Mouse (Mus musculus) MEL (cell line): ENCODE results near the gene Dusp2. TPM values are rescaled to one million over a fixed set of nuclear protein-coding genes. Genes with fewer than 3 reads are reported as not detected.

Experiments
- DNase-seq: peaks from one replicate; pipeline ENCODE4 v3.0.0; 2011; ENCODE audit warnings: low read depth, low spot score
- H3K27ac ChIP-seq: 2 replicates; pipeline ENCODE4 v1.5.1; 2012; ENCODE audit warnings: low read depth, mild to moderate bottlenecking, control low read depth, low read length, moderate library complexity; ENCODE audit not compliant: control insufficient read depth
- H3K27me3 ChIP-seq, 2 experiments: fragments of 150-350 bp in 1 of 2; sonication (generic) in 1 of 2; 2 replicates each; pipeline ENCODE4 v1.6.1; 2012; ENCODE audit warnings: low read length in 2 of 2, mild to moderate bottlenecking in 2 of 2, improper control_type of control experiment in 1 of 2, moderate library complexity in 1 of 2; ENCODE audit not compliant: insufficient read depth in 2 of 2, control insufficient read depth in 1 of 2
- H3K36me3 ChIP-seq, 2 experiments: 2 replicates each; pipeline ENCODE4 v1.6.1; 2012 to 2014; ENCODE audit warnings: low read length in 2 of 2, improper control_type of control experiment in 1 of 2, inconsistent platforms in 1 of 2, mild to moderate bottlenecking in 1 of 2; ENCODE audit not compliant: insufficient read depth in 2 of 2, control insufficient read depth in 1 of 2
- H3K4me1 ChIP-seq, 2 experiments: fragments of 150-350 bp in 1 of 2; sonication (generic) in 1 of 2; 2 replicates each; pipeline ENCODE4 v1.6.1; 2012; ENCODE audit warnings: low read length in 2 of 2, improper control_type of control experiment in 1 of 2, mild to moderate bottlenecking in 1 of 2; ENCODE audit not compliant: insufficient read depth in 2 of 2, control insufficient read depth in 1 of 2
- H3K4me3 ChIP-seq, 2 experiments: fragments of 150-350 bp in 1 of 2; sonication (generic) in 1 of 2; 2 replicates each; pipeline ENCODE4 v1.5.1; 2012; ENCODE audit warnings: low read depth in 2 of 2, low read length in 2 of 2, mild to moderate bottlenecking in 2 of 2, moderate library complexity in 2 of 2, control low read depth in 1 of 2, improper control_type of control experiment in 1 of 2; ENCODE audit not compliant: control insufficient read depth in 1 of 2, insufficient read depth in 1 of 2
- H3K79me2 ChIP-seq: 2 replicates; pipeline ENCODE4 v1.6.1; 2012; ENCODE audit warnings: mild to moderate bottlenecking, low read length, moderate library complexity; ENCODE audit not compliant: control insufficient read depth, poor library complexity, insufficient read depth
- H3K9ac ChIP-seq: 2 replicates; pipeline ENCODE4 v1.6.1; 2012; ENCODE audit warnings: low read depth, mild to moderate bottlenecking, control low read depth, low read length, moderate library complexity; ENCODE audit not compliant: control insufficient read depth, poor library complexity, severe bottlenecking
- H3K9me3 ChIP-seq: fragments of 150-350 bp; sonication (generic); replicated peaks from 2 replicates; pipeline ENCODE4 v1.6.1; 2012; ENCODE audit warnings: mild to moderate bottlenecking, low read length, improper control_type of control experiment, moderate library complexity; ENCODE audit not compliant: insufficient read depth
- BHLHE40 ChIP-seq: IDR thresholded peaks from 2 replicates; pipeline ENCODE4 v1.6.1; 2012; ENCODE audit warnings: low read depth, mild to moderate bottlenecking, inconsistent platforms, low read length, improper control_type of control experiment, borderline replicate concordance
- CHD2 ChIP-seq: IDR thresholded peaks from 2 replicates; pipeline ENCODE4 v1.6.1; 2011; ENCODE audit warnings: low read length, improper control_type of control experiment
- CTCF ChIP-seq, 3 experiments: IDR thresholded peaks in 2 of 3; conservative IDR thresholded peaks in 1 of 3; 2 replicates each; pipeline ENCODE4 v1.5.1; 2011 to 2012; ENCODE audit warnings: low read length in 3 of 3, low read depth in 2 of 3, mild to moderate bottlenecking in 2 of 3, improper control_type of control experiment in 1 of 3, inconsistent platforms in 1 of 3, mixed read lengths in 1 of 3, moderate library complexity in 1 of 3; ENCODE audit not compliant: control insufficient read depth in 1 of 3, insufficient read depth in 1 of 3, poor library complexity in 1 of 3, severe bottlenecking in 1 of 3
- E2F4 ChIP-seq: IDR thresholded peaks from 2 replicates; pipeline ENCODE4 v1.6.1; 2011; ENCODE audit warnings: low read depth, low read length, improper control_type of control experiment, borderline replicate concordance
- ELF1 ChIP-seq: IDR thresholded peaks from 2 replicates; pipeline ENCODE4 v1.6.1; 2014; ENCODE audit warnings: low read depth, mild to moderate bottlenecking, inconsistent platforms, low read length, improper control_type of control experiment, moderate library complexity
- EP300 ChIP-seq, 2 experiments: IDR thresholded peaks; 2 replicates each; pipeline ENCODE4 v1.6.1; 2011; ENCODE audit warnings: improper control_type of control experiment in 2 of 2, low read length in 2 of 2, low read depth in 1 of 2, mild to moderate bottlenecking in 1 of 2
- GABPA ChIP-seq: IDR thresholded peaks from 2 replicates; pipeline ENCODE4 v1.6.1; 2012; ENCODE audit warnings: low read depth, mild to moderate bottlenecking, inconsistent platforms, low read length, improper control_type of control experiment, moderate library complexity
- GATA1 ChIP-seq: IDR thresholded peaks from 2 replicates; pipeline ENCODE4 v1.6.1; 2011; ENCODE audit warnings: low read depth, low read length, improper control_type of control experiment
- JUND ChIP-seq: IDR thresholded peaks from 2 replicates; pipeline ENCODE4 v1.6.1; 2011; ENCODE audit warnings: low read depth, mild to moderate bottlenecking, improper control_type of control experiment, low read length
- KAT2A ChIP-seq: conservative IDR thresholded peaks from 2 replicates; pipeline ENCODE4 v1.6.1; 2012; ENCODE audit warnings: low read depth, low read length, improper control_type of control experiment, inconsistent platforms
- MAFK ChIP-seq: IDR thresholded peaks from 2 replicates; pipeline ENCODE4 v1.6.1; 2011; ENCODE audit warnings: low read depth, mild to moderate bottlenecking, low read length, improper control_type of control experiment, borderline replicate concordance
- MAX ChIP-seq: IDR thresholded peaks from 2 replicates; pipeline ENCODE4 v1.6.1; 2011; ENCODE audit warnings: low read length, improper control_type of control experiment
- MEF2A ChIP-seq: IDR thresholded peaks from 2 replicates; pipeline ENCODE4 v1.6.1; 2014; ENCODE audit warnings: low read depth, mild to moderate bottlenecking, inconsistent platforms, low read length, improper control_type of control experiment; ENCODE audit not compliant: poor library complexity, insufficient replicate concordance, severe bottlenecking; ENCODE audit errors: extremely low read depth
- MYB ChIP-seq: IDR thresholded peaks from 2 replicates; pipeline ENCODE4 v1.6.1; 2011; ENCODE audit warnings: mild to moderate bottlenecking, low read depth, low read length, improper control_type of control experiment
- MYC ChIP-seq: IDR thresholded peaks from 2 replicates; pipeline ENCODE4 v1.6.1; 2011; ENCODE audit warnings: low read depth, mild to moderate bottlenecking, low read length, improper control_type of control experiment, moderate library complexity
- NELFE ChIP-seq: IDR thresholded peaks from 2 replicates; pipeline ENCODE4 v1.6.1; 2011; ENCODE audit warnings: low read depth, low read length, improper control_type of control experiment
- NRF1 ChIP-seq: IDR thresholded peaks from 2 replicates; pipeline ENCODE4 v1.6.1; 2014; ENCODE audit warnings: low read depth, mild to moderate bottlenecking, inconsistent platforms, low read length, improper control_type of control experiment, moderate library complexity; ENCODE audit not compliant: poor library complexity, insufficient read depth, severe bottlenecking
- POLR2A ChIP-seq, 2 experiments: IDR thresholded peaks; 2 replicates each; pipeline ENCODE4 v1.6.1; 2011 to 2012; ENCODE audit warnings: low read length in 2 of 2, mild to moderate bottlenecking in 2 of 2, control low read depth in 1 of 2, improper control_type of control experiment in 1 of 2, low read depth in 1 of 2, moderate library complexity in 1 of 2; ENCODE audit not compliant: control insufficient read depth in 1 of 2, insufficient read depth in 1 of 2, poor library complexity in 1 of 2
- POLR2AphosphoS2 ChIP-seq: IDR thresholded peaks from 2 replicates; pipeline ENCODE4 v1.6.1; 2011; ENCODE audit warnings: low read length, improper control_type of control experiment
- POLR2AphosphoS5 ChIP-seq: IDR thresholded peaks from 2 replicates; pipeline ENCODE4 v1.6.1; 2012; ENCODE audit warnings: low read depth, borderline replicate concordance, mild to moderate bottlenecking, inconsistent platforms, low read length, moderate library complexity, mixed read lengths
- SIN3A ChIP-seq: IDR thresholded peaks from 2 replicates; pipeline ENCODE4 v1.6.1; 2012; ENCODE audit warnings: low read length, improper control_type of control experiment, inconsistent platforms
- SMC3 ChIP-seq: IDR thresholded peaks from 2 replicates; pipeline ENCODE4 v1.6.1; 2011; ENCODE audit warnings: low read depth, low read length, improper control_type of control experiment
- TAL1 ChIP-seq: IDR thresholded peaks from 2 replicates; pipeline ENCODE4 v1.6.1; 2012; ENCODE audit warnings: mild to moderate bottlenecking, inconsistent platforms, low read length, moderate library complexity, mixed read lengths
- TBP ChIP-seq: IDR thresholded peaks from 2 replicates; pipeline ENCODE4 v1.8.0; 2011; ENCODE audit warnings: low read depth, low read length, improper control_type of control experiment
- TCF12 ChIP-seq: IDR thresholded peaks from 2 replicates; pipeline ENCODE4 v1.6.1; 2014; ENCODE audit warnings: low read depth, mild to moderate bottlenecking, inconsistent platforms, low read length, improper control_type of control experiment, moderate library complexity
- UBTF ChIP-seq: IDR thresholded peaks from 2 replicates; pipeline ENCODE4 v1.6.1; 2012; ENCODE audit warnings: low read depth, mild to moderate bottlenecking, inconsistent platforms, low read length, improper control_type of control experiment, moderate library complexity, borderline replicate concordance; ENCODE audit not compliant: insufficient read depth
- USF1 ChIP-seq: IDR thresholded peaks from 2 replicates; pipeline ENCODE4 v1.6.1; 2014; ENCODE audit warnings: low read depth, mild to moderate bottlenecking, inconsistent platforms, low read length, improper control_type of control experiment, moderate library complexity
- USF2 ChIP-seq, 2 experiments: IDR thresholded peaks; 2 replicates each; pipeline ENCODE4 v1.6.1; 2011 to 2012; ENCODE audit warnings: improper control_type of control experiment in 2 of 2, low read length in 2 of 2, borderline replicate concordance in 1 of 2, inconsistent platforms in 1 of 2, low read depth in 1 of 2, mild to moderate bottlenecking in 1 of 2; ENCODE audit not compliant: insufficient read depth in 1 of 2
- ZKSCAN1 ChIP-seq: IDR thresholded peaks from 2 replicates; pipeline ENCODE4 v1.6.1; 2012; ENCODE audit warnings: low read depth, mild to moderate bottlenecking, inconsistent platforms, low read length, improper control_type of control experiment, moderate library complexity
- ZMIZ1 ChIP-seq: IDR thresholded peaks from 2 replicates; pipeline ENCODE4 v1.6.1; 2012; ENCODE audit warnings: low read depth, mild to moderate bottlenecking, inconsistent platforms, low read length, improper control_type of control experiment, moderate library complexity
- polyA plus RNA-seq, 2 experiments: library from polyadenylated mRNA; stranded (reverse) in 1 of 2; unstranded in 1 of 2; fragments of >175 nt in 1 of 2; fragments of >200 nt in 1 of 2; gene quantifications; 2 replicates each; pipeline versions ENCODE4 v1.2.1 to v1.2.4; 2012; ENCODE audit warnings: low replicate concordance in 2 of 2, low read depth in 1 of 2; ENCODE audit not compliant: insufficient read length in 2 of 2, insufficient read depth in 1 of 2, missing spikeins in 1 of 2
- total RNA-seq: library from RNA; depleted of rRNA; stranded (reverse); fragments of 300-350 nt; gene quantifications from 2 replicates; pipeline ENCODE4 v1.2.3, GENCODE M21; 2012

Dusp2 gene
- total and polyA plus RNA-seq, 3 experiments: 10.4 to 11.6 TPM; not detected in 1

DNA sequence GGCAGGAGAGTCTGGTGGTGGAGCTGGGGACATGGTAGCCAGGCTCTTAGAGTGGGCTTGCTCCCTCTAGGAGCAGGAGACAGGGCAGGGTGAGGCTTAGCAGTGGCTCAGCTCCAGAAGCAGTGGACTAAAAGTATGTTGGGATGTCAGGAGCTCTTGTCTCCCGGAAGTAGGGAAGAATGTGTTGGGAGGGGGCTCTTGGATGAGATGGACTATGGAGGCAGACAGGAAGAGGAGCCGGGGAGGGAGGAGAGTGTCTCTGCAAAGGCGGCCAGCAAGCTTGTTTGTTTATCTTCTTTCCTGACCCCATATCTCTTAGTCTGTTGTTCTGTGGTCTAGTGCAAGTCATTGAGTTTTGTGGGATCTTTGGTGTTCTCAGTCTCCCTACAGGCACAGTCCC, 39.1 kb downstream of the Dusp2 start:
- DNase-seq: no peak
- no peaks in the 10 kb centered on the region for H3K79me2 ChIP-seq
- H3K27ac ChIP-seq: no peak overlapping the region
- H3K4me1 ChIP-seq: no peaks in the 10 kb centered on the region
- peaks cover 0 to 1% of the 10 kb centered on the region in 2 experiments; a peak in 1 of 4 replicates for H3K27me3 ChIP-seq
- no peak overlapping the region for H3K9ac ChIP-seq
- no peaks in the 10 kb centered on the region for H3K36me3 ChIP-seq
- TF ChIP-seq POLR2AphosphoS2 (no peak), GATA1 (no peak), USF2 (IDR thresholded peaks at IDR 0.05; ENCODE audit: borderline replicate concordance in 1 of 2, insufficient read depth in 1 of 2, low read depth in 1 of 2, low read length in 2 of 2) (no peak), ZMIZ1 (no peak), ZKSCAN1 (no peak), NRF1 (no peak), TCF12 (no peak), POLR2AphosphoS5 (no peak), TAL1 (no peak), MYB (no peak), KAT2A (no peak), ELF1 (no peak), MEF2A (no peak), EP300 (IDR thresholded peaks at IDR 0.05; ENCODE audit: low read depth in 1 of 2, low read length in 2 of 2) (no peak), POLR2A (IDR thresholded peaks at IDR 0.05; ENCODE audit: control insufficient read depth in 1 of 2, insufficient read depth in 1 of 2, low read depth in 1 of 2, low read length in 2 of 2, poor library complexity in 1 of 2) (no peak), E2F4 (no peak), MYC (no peak), CHD2 (no peak), BHLHE40 (no peak)
- H3K9me3 ChIP-seq: no peaks in the 10 kb centered on the region
- H3K4me3 ChIP-seq: no peak overlapping the region

DNA sequence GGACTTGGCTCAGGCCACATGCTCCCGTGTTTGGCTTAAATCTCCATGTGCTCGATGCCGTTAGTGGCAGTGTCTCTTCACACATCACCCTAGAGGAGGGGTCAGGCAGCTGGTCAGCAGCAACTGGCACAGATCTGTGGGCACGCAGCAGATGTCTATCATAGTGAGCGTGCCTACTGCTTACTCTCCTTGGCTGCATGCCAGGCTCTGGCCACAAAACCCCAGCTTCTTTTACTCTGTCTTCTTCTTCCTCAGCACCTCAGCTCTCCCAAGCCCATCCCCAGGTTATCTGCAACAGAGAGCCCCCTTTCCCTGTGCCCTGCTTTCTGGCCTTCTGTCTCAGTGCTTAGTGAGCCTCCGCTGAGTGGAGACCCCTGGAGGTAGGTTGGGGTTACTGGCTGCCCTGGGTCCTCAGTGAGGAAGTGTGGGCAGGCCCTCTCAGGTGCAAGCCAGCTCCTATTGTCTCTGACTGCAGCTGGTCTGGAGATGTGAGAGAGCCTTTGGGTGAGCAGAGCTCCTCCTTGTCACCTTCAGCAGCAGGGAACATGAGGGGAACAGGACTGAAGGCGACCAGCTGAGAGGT, 39.9 kb downstream of the Dusp2 start:
- H3K79me2 ChIP-seq: no peaks in the 10 kb centered on the region
- no peak for TF ChIP-seq MAFK
- no peak for TF ChIP-seq BHLHE40
- TF ChIP-seq TBP: no peak
- TF ChIP-seq ZKSCAN1: no peak
- TF ChIP-seq MYC: no peak
- no peak for TF ChIP-seq MAX
- TF ChIP-seq MYB: no peak
- no peak for TF ChIP-seq USF1
- no peak for TF ChIP-seq KAT2A
- no peak for TF ChIP-seq POLR2AphosphoS2
- no peak for TF ChIP-seq JUND
- TF ChIP-seq GABPA: no peak
- no peak for TF ChIP-seq NELFE
- no peak for TF ChIP-seq UBTF
- TF ChIP-seq SIN3A: no peak
- TF ChIP-seq CTCF (IDR thresholded peaks at IDR 0.05 in 2 of 3, conservative IDR thresholded peaks at IDR 0.05 in 1 of 3; ENCODE audit: control insufficient read depth in 1 of 3, insufficient read depth in 1 of 3, low read depth in 2 of 3, low read length in 3 of 3, poor library complexity in 1 of 3, severe bottlenecking in 1 of 3): peak; percentile 39 to 63 (median 43)
- TF ChIP-seq TAL1: no peak
- peak; percentile 35 for TF ChIP-seq SMC3
- peaks cover 0 to 1% of the 10 kb centered on the region in 2 experiments; a peak in 1 of 4 replicates for H3K27me3 ChIP-seq
- H3K9ac ChIP-seq: no peak overlapping the region
- H3K36me3 ChIP-seq: no peaks in the 10 kb centered on the region
- no peak overlapping the region for H3K4me3 ChIP-seq
- peak; percentile 34 for DNase-seq
- no peak overlapping the region for H3K27ac ChIP-seq
- no peaks in the 10 kb centered on the region for H3K4me1 ChIP-seq
- H3K9me3 ChIP-seq: no peaks in the 10 kb centered on the region
